Comparison of ENCODE assay signal across 27 mouse cellular contexts in the genomic region with DNA sequence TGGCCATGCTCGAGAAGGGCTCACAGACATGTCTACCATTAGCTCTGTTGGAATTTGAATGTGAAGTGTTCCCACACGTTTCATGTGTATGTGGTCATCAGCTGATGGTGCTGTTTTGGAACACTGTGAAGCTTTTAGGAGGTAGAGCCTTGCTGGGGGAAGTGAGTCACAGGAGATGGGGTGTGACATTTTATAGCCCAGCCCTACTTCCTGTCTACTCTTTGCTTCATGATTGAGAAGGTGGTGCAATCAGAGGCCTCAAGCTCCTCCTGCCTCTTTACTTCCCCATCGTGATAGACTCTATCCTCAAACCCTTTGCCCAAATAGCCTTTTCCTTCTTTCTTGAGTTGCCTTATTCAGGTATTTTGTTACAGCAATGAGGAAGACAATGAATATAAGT.
A peak's percentile ranks its signal among the peaks of the same experiment; 100 is the strongest.
DNase-seq lines count a peak whose midpoint lies in the region; ATAC-seq and TF ChIP-seq lines count a peak whose summit lies in the region.
"Had no signal": no experiment of that assay in that cellular context is flagged by ENCODE, and none has a peak within 500 bp of the region (broad histone marks: within the 10 kb centered on the region; RNA-seq: fewer than 3 reads in every experiment).

No protein-coding gene starts in this region.

- no peaks in the 10 kb centered on the region for H3K27me3 ChIP-seq in liver, postnatal 0 days (ENCODE audit: insufficient read depth, low read length)
- H3K27me3 ChIP-seq in liver, embryonic 12.5 days (replicated peaks) = no peaks in the 10 kb centered on the region
- H3K27me3 ChIP-seq: embryonic facial prominence, embryonic 12.5 days; embryonic facial prominence, embryonic 15.5 days; heart, embryonic 13.5 days; hindbrain, embryonic 13.5 days had no signal

- ATAC-seq in liver, postnatal 0 days = 0 out of 2 replicates have a peak, but pooled peaks have one; percentile 15
- ATAC-seq in liver, embryonic 12.5 days = no peak
- peak; percentile 97 for ATAC-seq in granulocyte monocyte progenitor cell, adult 5-6 weeks (replicated peaks; ENCODE audit: poor library complexity, severe bottlenecking)
- ATAC-seq in megakaryocyte progenitor cell, adult 5-6 weeks (replicated peaks; ENCODE audit: poor library complexity) = peak; percentile 98
- ATAC-seq: activated CD4-positive, CD25-positive, alpha-beta regulatory T cell, adult 4 months; CD4-positive, CD25-positive, alpha-beta regulatory T cell, adult 4 months; forebrain, embryonic 14.5 days; forebrain, postnatal 0 days; hindbrain, embryonic 16.5 days had no signal

- TF ChIP-seq CTCF in liver, postnatal 0 days (IDR thresholded peaks at IDR 0.05; ENCODE audit: low read depth) = no peak

- no peak overlapping the region for H3K4me2 ChIP-seq in liver, postnatal 0 days (ENCODE audit: low read depth, low read length)
- H3K4me2 ChIP-seq in liver, embryonic 12.5 days = no peak overlapping the region
- H3K4me2 ChIP-seq: embryonic facial prominence, embryonic 12.5 days; embryonic facial prominence, embryonic 15.5 days; heart, embryonic 13.5 days; hindbrain, embryonic 13.5 days had no signal

- no peak for TF ChIP-seq EP300 in liver, postnatal 0 days (IDR thresholded peaks at IDR 0.05; ENCODE audit: low read depth)

- H3K36me3 ChIP-seq in liver, postnatal 0 days (replicated peaks; ENCODE audit: insufficient read depth, low read length) = no peaks in the 10 kb centered on the region
- H3K36me3 ChIP-seq in liver, embryonic 12.5 days = no peaks in the 10 kb centered on the region
- H3K36me3 ChIP-seq: embryonic facial prominence, embryonic 12.5 days; embryonic facial prominence, embryonic 15.5 days; heart, embryonic 10.5 days; heart, embryonic 13.5 days; hindbrain, embryonic 10.5 days; hindbrain, embryonic 13.5 days had no signal

- no peak for DNase-seq in liver, postnatal 0 days
- DNase-seq in kidney, postnatal 4 days = no peak
- no peak for DNase-seq in heart, postnatal 4 days
- DNase-seq in layer of hippocampus, postnatal 25 days (ENCODE audit: extremely low spot score in 1 of 2, low spot score in 1 of 2) = no peak
- DNase-seq: adrenal gland, adult 8-10 months; adrenal gland, postnatal 25 days; cerebellum, adult 18-20 months; cerebellum, adult 9-10 months; cerebellum, postnatal 14 days; forebrain, postnatal 0 days; gastrocnemius, adult 2 months; gastrocnemius, postnatal 14 days; heart, adult 18-20 months; heart, postnatal 14 days had no signal

- H3K4me1 ChIP-seq in liver, postnatal 0 days (ENCODE audit: insufficient read depth) = no peaks in the 10 kb centered on the region
- no peaks in the 10 kb centered on the region for H3K4me1 ChIP-seq in liver, embryonic 12.5 days
- H3K4me1 ChIP-seq: embryonic facial prominence, embryonic 12.5 days; embryonic facial prominence, embryonic 15.5 days; heart, embryonic 13.5 days had no signal

- 47% methylated on average over 3 of the region's 3 CpGs for WGBS in liver, postnatal 0 days (ENCODE audit: insufficient replicate concordance)
- WGBS in liver, embryonic 12.5 days (ENCODE audit: insufficient replicate concordance) = 45% methylated on average over 3 of the region's 3 CpGs

- H3K9me3 ChIP-seq in liver, postnatal 0 days (ENCODE audit: low read length) = no peaks in the 10 kb centered on the region
- no peaks in the 10 kb centered on the region for H3K9me3 ChIP-seq in liver, embryonic 12.5 days (replicated peaks)
- H3K9me3 ChIP-seq: embryonic facial prominence, embryonic 12.5 days; embryonic facial prominence, embryonic 15.5 days; heart, embryonic 10.5 days; heart, embryonic 13.5 days; hindbrain, embryonic 10.5 days; hindbrain, embryonic 13.5 days had no signal

- no peak overlapping the region for H3K4me3 ChIP-seq in liver, postnatal 0 days (ENCODE audit: low read depth, low read length)
- H3K4me3 ChIP-seq in liver, embryonic 12.5 days = no peak overlapping the region
- H3K4me3 ChIP-seq: embryonic facial prominence, embryonic 12.5 days; embryonic facial prominence, embryonic 15.5 days; gastrocnemius, adult 2 months; heart, embryonic 10.5 days; heart, embryonic 13.5 days; hindbrain, embryonic 10.5 days; hindbrain, embryonic 13.5 days had no signal

- no peak overlapping the region for H3K27ac ChIP-seq in liver, postnatal 0 days (ENCODE audit: low read depth)
- no peak overlapping the region for H3K27ac ChIP-seq in liver, embryonic 12.5 days
- H3K27ac ChIP-seq: embryonic facial prominence, embryonic 12.5 days; embryonic facial prominence, embryonic 15.5 days; gastrocnemius, adult 2 months; heart, embryonic 10.5 days; heart, embryonic 13.5 days; hindbrain, embryonic 10.5 days; hindbrain, embryonic 13.5 days had no signal

- no peak overlapping the region for H3K9ac ChIP-seq in liver, postnatal 0 days (replicated peaks)
- no peak overlapping the region for H3K9ac ChIP-seq in liver, embryonic 12.5 days
- H3K9ac ChIP-seq: embryonic facial prominence, embryonic 12.5 days; embryonic facial prominence, embryonic 15.5 days; forebrain, postnatal 0 days; heart, embryonic 13.5 days; hindbrain, embryonic 13.5 days had no signal
